Comparison of ENCODE assay signal across 11 mouse cellular contexts in the genomic region with DNA sequence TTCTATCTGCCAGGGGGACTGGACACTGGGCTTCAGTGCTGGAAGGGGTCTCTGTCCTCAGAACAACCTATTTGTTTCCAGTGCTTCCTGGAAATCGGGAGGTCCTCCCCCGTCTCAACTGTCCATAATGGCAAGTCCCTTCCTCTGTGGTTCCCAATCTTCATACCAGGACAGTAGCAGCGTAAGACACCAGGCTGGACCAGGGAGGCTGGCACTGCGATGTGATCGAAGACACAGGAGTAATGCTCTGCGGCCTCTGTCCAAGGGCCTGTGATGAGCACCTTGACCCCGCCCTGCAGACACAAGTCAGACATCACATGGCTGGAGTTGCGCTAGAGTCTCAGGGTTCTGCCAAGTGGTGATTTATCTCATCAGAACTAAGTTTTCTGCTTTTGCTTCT.
"Had no signal": no experiment of that assay in that cellular context is flagged by ENCODE, and none has a peak within 500 bp of the region (broad histone marks: within the 10 kb centered on the region; RNA-seq: fewer than 3 reads in every experiment).

No protein-coding gene starts in this region.

- H3K9ac ChIP-seq: intestine, embryonic 15.5 days; kidney, embryonic 15.5 days; limb, embryonic 13.5 days; midbrain, embryonic 12.5 days had no signal

- H3K4me2 ChIP-seq: intestine, embryonic 15.5 days; kidney, embryonic 15.5 days; limb, embryonic 13.5 days; midbrain, embryonic 12.5 days had no signal

- ATAC-seq: intestine, embryonic 15.5 days; midbrain, embryonic 16.5 days had no signal

- H3K4me3 ChIP-seq: intestine, embryonic 15.5 days; kidney, embryonic 15.5 days; limb, embryonic 13.5 days; midbrain, embryonic 12.5 days had no signal

- DNase-seq: kidney, adult 2 months; left cerebral cortex, postnatal 4 days; right cerebral cortex, adult 18-20 months; right cerebral cortex, postnatal 25 days; thymus, adult 18-20 months; thymus, postnatal 14 days had no signal

- H3K9me3 ChIP-seq: intestine, embryonic 15.5 days; kidney, embryonic 15.5 days; limb, embryonic 13.5 days; midbrain, embryonic 12.5 days had no signal

- H3K27me3 ChIP-seq: intestine, embryonic 15.5 days; kidney, embryonic 15.5 days; limb, embryonic 13.5 days; midbrain, embryonic 12.5 days had no signal

- H3K27ac ChIP-seq: intestine, embryonic 15.5 days; kidney, embryonic 15.5 days; limb, embryonic 13.5 days; midbrain, embryonic 12.5 days had no signal
